Mouse (Mus musculus): ENCODE data around the gene Cnnm2. TPM values are rescaled to one million over a fixed set of nuclear protein-coding genes. Genes with fewer than 3 reads are reported as not detected.
A peak's percentile ranks its signal among the peaks of the same experiment; 100 is the strongest.

Gene Cnnm2
- polyA plus RNA-seq, 2 experiments, result 4.8 to 6.7 TPM

DNA sequence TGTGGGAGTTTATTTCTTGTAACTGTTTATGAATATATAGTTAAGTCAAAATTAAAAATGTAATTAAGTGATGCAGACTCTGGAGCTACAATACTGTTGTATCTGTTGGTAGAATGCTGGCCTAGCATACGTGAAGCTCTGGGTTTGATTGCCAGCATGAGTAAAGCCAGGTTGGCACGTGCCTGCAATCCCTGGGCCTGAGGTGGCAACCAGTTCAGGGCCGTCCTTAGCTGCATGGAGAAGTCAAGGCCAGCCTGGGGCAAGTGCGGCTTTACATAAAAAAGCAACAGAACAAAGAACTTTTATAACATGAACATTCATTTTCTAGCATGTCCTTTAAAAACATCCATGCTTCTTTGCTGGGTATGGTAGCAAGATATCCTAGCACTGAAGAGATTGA lies 79.6 kb downstream of the Cnnm2 start:
- no peak overlapping the region for H3K4me2 ChIP-seq (replicated peaks; ENCODE audit: low read depth, low read length, severe bottlenecking)
- no peak overlapping the region for H3K27ac ChIP-seq (replicated peaks; ENCODE audit: low read depth, low read length)
- no peak for DNase-seq (ENCODE audit: low spot score)
- WGBS, result 85% methylated on average over 4 of the region's 4 CpGs
- peaks cover 2% of the 10 kb centered on the region; the same call in 1 of the 2 replicates for H3K4me1 ChIP-seq (ENCODE audit: control insufficient read depth, insufficient read depth, low read length)
- no peak for TF ChIP-seq POLR2A (IDR thresholded peaks at IDR 0.05; ENCODE audit: borderline replicate concordance, extremely low read depth, insufficient read depth, insufficient read length)
- no peak overlapping the region for H3K4me3 ChIP-seq (replicated peaks; ENCODE audit: low read length)
- H3K27me3 ChIP-seq (ENCODE audit: control insufficient read depth, insufficient read depth, low read length), result no peaks in the 10 kb centered on the region
- H3K36me3 ChIP-seq (ENCODE audit: control insufficient read depth, insufficient read depth, low read length), result no peaks in the 10 kb centered on the region
- H3K9me3 ChIP-seq (ENCODE audit: control insufficient read depth, low read length), result no peaks in the 10 kb centered on the region
- no peak for ATAC-seq (ENCODE audit: low FRiP score, low read depth)
- H3K9ac ChIP-seq (ENCODE audit: low read depth, low read length, severe bottlenecking), result no peak overlapping the region

GRCm38 (mm10) chr19:46843030-46843429 lies 81.6 kb downstream of the Cnnm2 start:
- ATAC-seq (ENCODE audit: low FRiP score, low read depth), result no peak

GRCm38 (mm10) chr19:46846056-46846455 lies 84.7 kb downstream of the Cnnm2 start:
- no peak for ATAC-seq (ENCODE audit: low FRiP score, low read depth)
- H3K36me3 ChIP-seq (ENCODE audit: control insufficient read depth, insufficient read depth, low read length), result no peaks in the 10 kb centered on the region

More at GRCm38 (mm10) chr19:46843030-46843429, 81.6 kb downstream of the Cnnm2 start:
- 78% methylated on average over 2 of the region's 2 CpGs for WGBS
- TF ChIP-seq POLR2A (IDR thresholded peaks at IDR 0.05; ENCODE audit: borderline replicate concordance, extremely low read depth, insufficient read depth, insufficient read length), result no peak
- Histone ChIP-seq H3K36me3 (ENCODE audit: control insufficient read depth, insufficient read depth, low read length) (no peaks in the 10 kb centered on the region), H3K4me2 (replicated peaks; ENCODE audit: low read depth, low read length, severe bottlenecking) (no peak overlapping the region), H3K9me3 (ENCODE audit: control insufficient read depth, low read length) (no peaks in the 10 kb centered on the region), H3K4me3 (replicated peaks; ENCODE audit: low read length) (no peak overlapping the region), H3K27me3 (ENCODE audit: control insufficient read depth, insufficient read depth, low read length) (no peaks in the 10 kb centered on the region), H3K4me1 (ENCODE audit: control insufficient read depth, insufficient read depth, low read length) (peaks cover 2% of the 10 kb centered on the region), H3K27ac (replicated peaks; ENCODE audit: low read depth, low read length) (no peak overlapping the region), H3K9ac (ENCODE audit: low read depth, low read length, severe bottlenecking) (no peak overlapping the region)
- DNase-seq (ENCODE audit: low spot score), result no peak

GRCm38 (mm10) chr19:46846459-46846858 lies 85.1 kb downstream of the Cnnm2 start:
- Histone ChIP-seq H3K27ac (replicated peaks; ENCODE audit: low read depth, low read length) (no peak overlapping the region), H3K36me3 (ENCODE audit: control insufficient read depth, insufficient read depth, low read length) (no peaks in the 10 kb centered on the region), H3K4me1 (ENCODE audit: control insufficient read depth, insufficient read depth, low read length) (peaks cover 10% of the 10 kb centered on the region), H3K9ac (ENCODE audit: low read depth, low read length, severe bottlenecking) (no peak overlapping the region), H3K4me2 (replicated peaks; ENCODE audit: low read depth, low read length, severe bottlenecking) (no peak overlapping the region), H3K27me3 (ENCODE audit: control insufficient read depth, insufficient read depth, low read length) (no peaks in the 10 kb centered on the region), H3K9me3 (ENCODE audit: control insufficient read depth, low read length) (no peaks in the 10 kb centered on the region), H3K4me3 (replicated peaks; ENCODE audit: low read length) (no peak overlapping the region)
- ATAC-seq (ENCODE audit: low FRiP score, low read depth) (no peak; the same call in 1 of the 2 replicates), DNase-seq (ENCODE audit: low spot score) (no peak)
- TF ChIP-seq POLR2A (IDR thresholded peaks at IDR 0.05; ENCODE audit: borderline replicate concordance, extremely low read depth, insufficient read depth, insufficient read length), result no peak
- 76% methylated on average over 5 of the region's 5 CpGs for WGBS

More at GRCm38 (mm10) chr19:46846056-46846455, 84.7 kb downstream of the Cnnm2 start:
- H3K4me1 ChIP-seq (ENCODE audit: control insufficient read depth, insufficient read depth, low read length), result peaks cover 10% of the 10 kb centered on the region
- no peak overlapping the region for H3K9ac ChIP-seq (ENCODE audit: low read depth, low read length, severe bottlenecking)
- no peak for TF ChIP-seq POLR2A (IDR thresholded peaks at IDR 0.05; ENCODE audit: borderline replicate concordance, extremely low read depth, insufficient read depth, insufficient read length)
- H3K4me3 ChIP-seq (replicated peaks; ENCODE audit: low read length), result no peak overlapping the region
- no peaks in the 10 kb centered on the region for H3K9me3 ChIP-seq (ENCODE audit: control insufficient read depth, low read length)
- no peaks in the 10 kb centered on the region for H3K27me3 ChIP-seq (ENCODE audit: control insufficient read depth, insufficient read depth, low read length)
- 71% methylated on average over 7 of the region's 7 CpGs for WGBS
- no peak overlapping the region for H3K27ac ChIP-seq (replicated peaks; ENCODE audit: low read depth, low read length)
- DNase-seq (ENCODE audit: low spot score), result no peak
- no peak overlapping the region for H3K4me2 ChIP-seq (replicated peaks; ENCODE audit: low read depth, low read length, severe bottlenecking)

- H3K36me3 ChIP-seq (ENCODE audit: control insufficient read depth, insufficient read depth, low read length), result no peaks in the 10 kb centered on the region
- DNase-seq (ENCODE audit: low spot score), result peak; percentile 53
- TF ChIP-seq POLR2A (IDR thresholded peaks at IDR 0.05; ENCODE audit: borderline replicate concordance, extremely low read depth, insufficient read depth, insufficient read length), result no peak
- 48% methylated on average over 14 of the region's 14 CpGs for whole genome bisulfite sequencing
- ATAC-seq (ENCODE audit: low FRiP score, low read depth), result no peak
- H3K27me3 ChIP-seq (ENCODE audit: control insufficient read depth, insufficient read depth, low read length), result no peaks in the 10 kb centered on the region
- H3K4me2 ChIP-seq (replicated peaks; ENCODE audit: low read depth, low read length, severe bottlenecking), result no peak overlapping the region; the same call in 1 of the 2 replicates
- no peaks in the 10 kb centered on the region for H3K9me3 ChIP-seq (ENCODE audit: control insufficient read depth, low read length)
- peaks cover 10% of the 10 kb centered on the region for H3K4me1 ChIP-seq (ENCODE audit: control insufficient read depth, insufficient read depth, low read length)
- no peak overlapping the region for H3K9ac ChIP-seq (ENCODE audit: low read depth, low read length, severe bottlenecking)
- no peak overlapping the region for H3K4me3 ChIP-seq (replicated peaks; ENCODE audit: low read length)
- peak overlapping the region; percentile 70 for H3K27ac ChIP-seq (replicated peaks; ENCODE audit: low read depth, low read length)
Measured at GRCm38 (mm10) chr19:46848381-46849268, 87.2 kb downstream of the Cnnm2 start.
